Mouse (Mus musculus) ES-Bruce4 (cell line): ENCODE results near the gene Plcb1. TPM values are rescaled to one million over a fixed set of nuclear protein-coding genes. Genes with fewer than 3 reads are reported as not detected.

Experiments used
- H3K27ac ChIP-seq: 2 replicates; pipeline ENCODE4 v1.5.1; 2012; ENCODE audit warnings: low read length, inconsistent platforms; ENCODE audit not compliant: insufficient read depth
- H3K27me3 ChIP-seq: 2 replicates; pipeline ENCODE4 v1.6.1; 2012; ENCODE audit warnings: mild to moderate bottlenecking, low read length, inconsistent platforms; ENCODE audit not compliant: control insufficient read depth, poor library complexity, insufficient read depth, severe bottlenecking
- H3K36me3 ChIP-seq: 2 replicates; pipeline ENCODE4 v1.6.1; 2012; ENCODE audit warnings: inconsistent platforms, mild to moderate bottlenecking, low read length, moderate library complexity; ENCODE audit not compliant: control insufficient read depth, poor library complexity, insufficient read depth, severe bottlenecking
- H3K4me1 ChIP-seq: one replicate; pipeline ENCODE4 v1.8.1; 2011; ENCODE audit warnings: low read length; ENCODE audit not compliant: control insufficient read depth, insufficient read depth
- H3K4me3 ChIP-seq: 2 replicates; pipeline ENCODE4 v1.5.1; 2011; ENCODE audit warnings: low read depth, mild to moderate bottlenecking, low read length
- H3K9ac ChIP-seq: 2 replicates; pipeline ENCODE4 v1.6.1; 2012; ENCODE audit warnings: low read depth, mild to moderate bottlenecking, inconsistent platforms; ENCODE audit not compliant: poor library complexity, severe bottlenecking
- H3K9me3 ChIP-seq: replicated peaks from 2 replicates; pipeline ENCODE4 v1.6.1; 2012; ENCODE audit warnings: mild to moderate bottlenecking, low read length, inconsistent platforms; ENCODE audit not compliant: control insufficient read depth, poor library complexity, insufficient read depth, severe bottlenecking
- CTCF ChIP-seq: IDR thresholded peaks from one replicate; pipeline ENCODE4 v1.8.1; 2011; ENCODE audit warnings: low read depth, low read length
- EP300 ChIP-seq: IDR thresholded peaks from 2 replicates; pipeline ENCODE4 v1.6.1; 2011; ENCODE audit warnings: low read depth, low read length; ENCODE audit not compliant: insufficient read depth
- POLR2A ChIP-seq: IDR thresholded peaks from one replicate; pipeline ENCODE4 v1.8.1; 2011; ENCODE audit warnings: low read length; ENCODE audit not compliant: insufficient read depth
- polyA plus RNA-seq: library from polyadenylated mRNA; stranded (reverse); fragments of >200 nt; gene quantifications from 2 replicates; pipeline ENCODE4 v1.2.4, GENCODE M21; 2011; ENCODE audit warnings: low read depth; ENCODE audit not compliant: missing spikeins, insufficient read depth, insufficient read length

Plcb1 gene
- polyA plus RNA-seq, 1 experiment = 0.19 TPM

- no peak overlapping the region for H3K4me3 ChIP-seq
- H3K36me3 ChIP-seq = no peaks in the 10 kb centered on the region
- H3K9me3 ChIP-seq = no peaks in the 10 kb centered on the region
- no peaks in the 10 kb centered on the region for H3K27me3 ChIP-seq
- H3K9ac ChIP-seq = no peak overlapping the region
- no peak overlapping the region for H3K27ac ChIP-seq
- H3K4me1 ChIP-seq = no peaks in the 10 kb centered on the region
- no peak for TF ChIP-seq CTCF
- no peak for TF ChIP-seq EP300
- TF ChIP-seq POLR2A = no peak
Measured at GRCm38 (mm10) chr2:135035640-135036260, 249.9 kb downstream of the Plcb1 start.

- H3K36me3 ChIP-seq = no peaks in the 10 kb centered on the region
- no peak overlapping the region for H3K4me3 ChIP-seq
- H3K27me3 ChIP-seq = no peaks in the 10 kb centered on the region
- TF ChIP-seq POLR2A (no peak), EP300 (no peak), CTCF (no peak)
- no peak overlapping the region for H3K9ac ChIP-seq
- no peaks in the 10 kb centered on the region for H3K9me3 ChIP-seq
- H3K27ac ChIP-seq = no peak overlapping the region
- no peaks in the 10 kb centered on the region for H3K4me1 ChIP-seq
Measured at GRCm38 (mm10) chr2:135048791-135049190, 262.9 kb downstream of the Plcb1 start.

DNA sequence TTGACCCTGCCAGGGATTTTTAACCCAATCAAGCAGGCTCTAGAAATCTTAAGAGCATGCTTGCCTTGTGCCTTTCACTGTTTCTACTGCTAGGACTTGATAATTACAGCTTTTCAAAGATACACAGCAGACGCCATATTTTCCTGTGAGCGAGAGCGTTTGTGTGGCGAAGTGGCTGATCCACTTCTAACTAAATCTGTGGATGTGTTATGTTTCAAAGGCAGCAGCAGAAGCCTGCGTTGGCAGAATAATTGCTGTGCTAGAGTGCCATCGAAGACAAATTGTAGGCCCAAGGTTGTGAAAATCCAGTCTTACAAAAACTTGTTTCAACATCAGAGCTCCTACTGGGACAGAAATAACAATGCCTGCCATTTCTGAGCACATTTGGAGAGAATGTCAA is 263.4 kb downstream of the Plcb1 start:
- no peak overlapping the region for H3K4me3 ChIP-seq
- H3K27me3 ChIP-seq = no peaks in the 10 kb centered on the region
- no peak overlapping the region for H3K27ac ChIP-seq
- no peaks in the 10 kb centered on the region for H3K4me1 ChIP-seq
- no peak overlapping the region for H3K9ac ChIP-seq
- TF ChIP-seq CTCF (no peak), EP300 (no peak), POLR2A (no peak)
- no peaks in the 10 kb centered on the region for H3K9me3 ChIP-seq
- H3K36me3 ChIP-seq = no peaks in the 10 kb centered on the region

- H3K4me3 ChIP-seq = no peak overlapping the region
- H3K27me3 ChIP-seq = no peaks in the 10 kb centered on the region
- no peak overlapping the region for H3K9ac ChIP-seq
- no peaks in the 10 kb centered on the region for H3K4me1 ChIP-seq
- H3K27ac ChIP-seq = no peak overlapping the region
- TF ChIP-seq EP300 = no peak
- TF ChIP-seq POLR2A = no peak
- no peak for TF ChIP-seq CTCF
- no peaks in the 10 kb centered on the region for H3K36me3 ChIP-seq
- H3K9me3 ChIP-seq = no peaks in the 10 kb centered on the region
Measured at GRCm38 (mm10) chr2:135051540-135052288, 265.8 kb downstream of the Plcb1 start.

DNA sequence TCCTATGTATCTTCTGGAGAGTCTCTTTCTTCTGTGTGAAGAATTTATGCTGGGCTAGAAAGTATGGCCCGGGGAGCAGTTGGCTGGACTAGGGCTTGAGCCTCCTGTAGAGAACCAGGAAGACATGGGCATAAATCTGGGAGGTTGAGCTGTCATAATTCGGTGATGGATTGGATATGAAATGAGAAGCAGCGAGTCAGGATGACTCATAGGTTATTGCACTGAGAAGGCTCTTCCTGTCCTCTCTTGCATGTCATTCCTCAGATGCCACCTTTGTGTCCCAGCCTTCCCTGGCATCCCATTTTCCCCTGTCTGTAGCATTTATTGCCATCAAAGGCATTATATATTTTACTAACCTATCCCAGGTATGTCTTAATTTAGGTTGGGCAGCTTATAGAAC is 267.5 kb downstream of the Plcb1 start:
- Histone ChIP-seq H3K27ac (no peak overlapping the region), H3K9me3 (no peaks in the 10 kb centered on the region), H3K4me1 (no peaks in the 10 kb centered on the region), H3K27me3 (no peaks in the 10 kb centered on the region), H3K4me3 (no peak overlapping the region), H3K36me3 (no peaks in the 10 kb centered on the region), H3K9ac (no peak overlapping the region)
- TF ChIP-seq POLR2A = no peak

GRCm38 (mm10) chr2:135067419-135067818 is 281.6 kb downstream of the Plcb1 start:
- no peak for TF ChIP-seq CTCF
- no peak for TF ChIP-seq EP300
- TF ChIP-seq POLR2A = no peak

More at GRCm38 (mm10) chr2:135067419-135067818, 281.6 kb downstream of the Plcb1 start:
- Histone ChIP-seq H3K9me3 (no peaks in the 10 kb centered on the region), H3K9ac (no peak overlapping the region), H3K4me3 (no peak overlapping the region), H3K27me3 (no peaks in the 10 kb centered on the region), H3K36me3 (no peaks in the 10 kb centered on the region), H3K4me1 (peaks cover 4% of the 10 kb centered on the region), H3K27ac (no peak overlapping the region)
